Mouse (Mus musculus) midbrain, embryonic 15.5 days (tissue): ENCODE results near the gene Rrp12. TPM values are rescaled to one million over a fixed set of nuclear protein-coding genes. Genes with fewer than 3 reads are reported as not detected.

ENCODE experiments used
- ATAC-seq: fragments of 200-750 bp; cut with Nextera tagmentation; replicated peaks from 2 replicates; pipeline ENCODE4 v1.8.0; 2017; ENCODE audit warnings: moderate TSS enrichment
- H3K27ac ChIP-seq: fragments of 300-500 bp; sonication (generic); 2 replicates; pipeline ENCODE4 v1.5.1; 2015; ENCODE audit warnings: mild to moderate bottlenecking, inconsistent platforms
- H3K27me3 ChIP-seq: fragments of 300-500 bp; sonication (generic); replicated peaks from 2 replicates; pipeline ENCODE4 v1.6.1; 2015; ENCODE audit warnings: inconsistent platforms
- H3K36me3 ChIP-seq: fragments of 300-500 bp; sonication (generic); replicated peaks from 2 replicates; pipeline ENCODE4 v1.6.1; 2015; ENCODE audit warnings: inconsistent platforms
- H3K4me1 ChIP-seq: fragments of 300-500 bp; sonication (generic); 2 replicates; pipeline ENCODE4 v1.6.1; 2015; ENCODE audit warnings: inconsistent platforms
- H3K4me2 ChIP-seq: fragments of 300-500 bp; sonication (generic); 2 replicates; pipeline ENCODE4 v1.6.1; 2015; ENCODE audit warnings: inconsistent platforms, mild to moderate bottlenecking, moderate library complexity
- H3K4me3 ChIP-seq: fragments of 300-500 bp; sonication (generic); 2 replicates; pipeline ENCODE4 v1.5.1; 2015; ENCODE audit warnings: mild to moderate bottlenecking, inconsistent platforms
- H3K9ac ChIP-seq: fragments of 300-500 bp; sonication (generic); 2 replicates; pipeline ENCODE4 v1.6.1; 2015; ENCODE audit warnings: mild to moderate bottlenecking, inconsistent platforms
- H3K9me3 ChIP-seq: fragments of 300-500 bp; sonication (generic); 2 replicates; pipeline ENCODE4 v1.6.1; 2016; ENCODE audit warnings: inconsistent platforms
- WGBS: fragments of 180-500 bp; shearing (Covaris S2); methylation state at CpG from one replicate; pipeline ENCODE4 v1.1.7; 2015; ENCODE audit warnings: mixed read lengths; 5-methylcytosine and 5-hydroxymethylcytosine counted together
- polyA plus RNA-seq: library from polyadenylated mRNA; unstranded; fragments of >200 nt; fragmentation: Nextera tagmentation; extraction: Ambion mirVana; gene quantifications from 2 replicates; pipeline ENCODE4 v1.2.1, GENCODE M21; 2015

Gene Rrp12
- polyA plus RNA-seq, 1 experiment from 2014 or later, result 18.5 TPM

DNA sequence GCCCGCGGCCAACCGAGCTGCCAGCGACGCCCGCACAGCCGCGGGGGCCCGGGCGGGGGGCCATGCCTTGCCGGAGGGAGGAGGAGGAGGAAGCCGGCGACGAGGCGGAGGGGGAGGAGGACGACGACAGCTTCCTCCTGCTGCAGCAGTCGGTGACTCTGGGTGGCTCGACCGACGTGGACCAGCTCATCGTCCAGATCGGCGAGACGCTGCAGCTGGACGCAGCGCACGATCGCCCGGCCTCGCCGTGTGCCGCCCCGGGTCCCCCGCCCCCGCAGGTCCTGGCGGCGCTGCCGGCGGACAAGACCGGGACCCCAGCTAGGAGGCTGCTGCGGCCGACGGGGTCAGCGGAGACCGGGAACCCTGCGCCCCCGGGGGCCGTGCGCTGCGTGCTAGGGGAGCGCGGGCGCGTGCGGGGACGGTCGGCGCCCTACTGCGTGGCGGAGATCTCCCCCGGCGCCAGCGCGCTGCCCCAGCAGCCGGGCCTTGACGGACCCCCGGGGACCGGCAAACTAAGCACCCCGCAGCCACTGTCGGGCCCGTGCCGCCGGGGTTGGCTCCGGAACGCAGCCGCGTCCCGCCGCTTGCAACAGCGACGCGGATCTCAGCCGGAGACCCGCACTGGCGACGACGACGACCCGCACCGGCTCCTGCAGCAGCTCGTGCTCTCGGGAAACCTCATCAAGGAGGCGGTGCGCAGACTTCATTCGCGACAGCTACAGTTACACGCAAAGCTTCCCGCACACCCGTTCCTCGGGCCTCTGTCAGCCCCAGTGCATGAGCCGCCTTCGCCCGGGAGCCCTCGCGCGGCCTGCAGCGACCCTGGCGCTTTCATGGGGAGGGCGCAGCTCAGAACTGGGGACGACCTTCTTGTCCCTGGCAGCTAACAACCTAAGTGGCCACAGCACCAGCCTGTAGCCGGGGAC is 65.6 kb downstream of the Rrp12 start:
- ATAC-seq, result peak; percentile 67
- Histone ChIP-seq H3K4me2 (peak overlapping the region; percentile 94), H3K27ac (peak overlapping the region; percentile 95), H3K4me1 (peaks cover 32% of the 10 kb centered on the region), H3K36me3 (no peaks in the 10 kb centered on the region), H3K27me3 (no peaks in the 10 kb centered on the region), H3K9me3 (no peaks in the 10 kb centered on the region), H3K4me3 (peak overlapping the region; percentile 76), H3K9ac (peak overlapping the region; percentile 56)
- WGBS, result under 1% methylated on average over 84 of the region's 112 CpGs

DNA sequence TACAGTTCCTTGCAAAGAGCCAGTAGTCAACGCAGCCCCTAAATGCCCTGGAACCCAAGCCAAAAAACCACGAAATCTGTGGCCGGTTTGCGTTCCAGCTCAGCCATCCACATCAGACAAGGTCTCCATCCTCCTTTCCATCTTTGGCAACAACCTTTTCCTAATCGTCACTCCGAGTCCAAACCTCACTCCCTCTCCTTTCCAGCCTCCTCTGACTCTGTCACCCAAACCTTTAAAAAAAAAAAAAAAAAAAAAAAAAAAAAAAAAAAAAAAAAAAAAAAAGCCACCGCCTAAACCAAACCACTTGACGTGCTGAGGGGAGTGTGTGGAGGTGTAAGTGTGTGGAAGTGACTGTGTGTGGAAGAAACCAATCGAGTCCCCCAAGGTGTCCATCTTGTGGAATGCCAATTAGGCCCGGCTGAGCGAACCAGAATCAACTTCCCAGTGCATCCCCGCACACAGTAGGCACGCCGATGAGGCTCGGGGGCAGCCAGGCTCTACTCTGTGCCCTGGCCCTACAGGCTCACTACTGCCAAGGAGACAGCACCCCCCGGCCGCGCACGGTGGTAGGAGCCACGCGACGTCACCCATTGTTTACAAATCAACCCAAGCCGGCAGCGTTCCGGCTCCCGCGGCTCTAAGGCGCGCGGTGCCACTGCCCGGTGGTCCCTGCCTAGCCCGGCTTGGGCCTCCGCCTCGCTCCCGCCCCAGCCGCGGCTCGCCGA is 66.4 kb downstream of the Rrp12 start, which contains the start of gene Frat1:
Gene Frat1, plus strand, starts transcription at position 590 of the 725 bp plus-strand sequence.
- Histone ChIP-seq H3K4me3 (peak within 1 kb of the TSS; percentile 76), H3K27ac (peak within 1 kb of the TSS; percentile 95), H3K4me1 (peaks cover 26% of the 10 kb centered on the region), H3K9me3 (no peaks in the 10 kb centered on the region), H3K36me3 (no peaks in the 10 kb centered on the region), H3K9ac (peak within 1 kb of the TSS; percentile 56), H3K27me3 (no peaks in the 10 kb centered on the region), H3K4me2 (peak within 1 kb of the TSS; percentile 94)
- under 1% methylated on average over 38 of the region's 39 CpGs for WGBS
- peak; percentile 98 for ATAC-seq

DNA sequence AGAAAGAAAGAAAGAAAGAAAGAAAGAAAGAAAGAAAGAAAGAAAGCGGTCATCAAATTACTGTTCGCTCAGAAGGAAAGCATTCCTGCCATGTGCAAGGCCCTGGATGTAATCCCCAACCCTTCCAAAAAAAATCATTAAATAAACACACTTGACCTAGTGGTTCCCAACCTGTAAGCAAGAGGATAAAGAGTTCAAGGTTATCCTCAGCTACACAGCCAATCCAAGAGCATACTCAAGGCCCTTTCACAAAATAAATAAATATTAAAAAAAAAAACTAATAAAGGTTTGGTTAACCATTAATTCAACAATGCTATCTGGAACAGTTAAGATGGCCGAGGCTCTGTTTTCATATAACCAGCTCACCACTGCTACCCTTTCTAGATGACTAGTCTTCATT is 67.0 kb downstream of the Rrp12 start:
- peak overlapping the region; percentile 94 for H3K4me2 ChIP-seq
- H3K9me3 ChIP-seq, result no peaks in the 10 kb centered on the region
- WGBS, result 68% methylated on average over 3 of the region's 3 CpGs
- peaks cover 26% of the 10 kb centered on the region for H3K4me1 ChIP-seq
- peak overlapping the region; percentile 56 for H3K9ac ChIP-seq
- H3K27me3 ChIP-seq, result no peaks in the 10 kb centered on the region
- peak overlapping the region; percentile 95 for H3K27ac ChIP-seq
- peak overlapping the region; percentile 76 for H3K4me3 ChIP-seq
- no peaks in the 10 kb centered on the region for H3K36me3 ChIP-seq
- no peak for ATAC-seq

DNA sequence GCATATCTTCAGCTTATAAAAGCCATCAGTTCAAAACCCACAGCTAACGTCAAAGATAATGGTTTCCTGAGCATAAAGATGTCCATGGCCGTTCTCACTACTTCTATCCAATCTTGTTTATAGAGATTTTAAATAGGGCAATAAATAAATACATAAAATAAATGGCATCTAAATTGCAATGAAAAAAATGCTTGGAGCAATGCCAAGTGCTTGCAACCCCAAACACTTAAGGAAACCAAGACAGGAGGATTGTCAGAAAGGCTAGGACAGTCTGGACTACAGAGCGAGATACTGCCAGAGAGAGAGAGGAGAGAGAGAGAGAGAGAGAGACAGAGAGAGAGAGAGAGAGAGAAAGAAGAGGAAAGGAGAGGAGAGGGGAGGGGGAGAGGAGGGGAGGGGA is 69.4 kb downstream of the Rrp12 start:
- WGBS, result 92% methylated on average over 3 of the region's 3 CpGs
- no peaks in the 10 kb centered on the region for H3K27me3 ChIP-seq
- no peak for ATAC-seq
- peaks cover 4% of the 10 kb centered on the region for H3K4me1 ChIP-seq
- H3K27ac ChIP-seq, result no peak overlapping the region
- H3K4me2 ChIP-seq, result no peak overlapping the region
- H3K9me3 ChIP-seq, result no peaks in the 10 kb centered on the region
- H3K4me3 ChIP-seq, result no peak overlapping the region
- no peaks in the 10 kb centered on the region for H3K36me3 ChIP-seq
- H3K9ac ChIP-seq, result no peak overlapping the region

GRCm38 (mm10) chr19:41824950-41825349 is 71.0 kb downstream of the Rrp12 start:
- no peaks in the 10 kb centered on the region for H3K4me1 ChIP-seq
- no peaks in the 10 kb centered on the region for H3K9me3 ChIP-seq
- H3K27me3 ChIP-seq, result no peaks in the 10 kb centered on the region
- no peak for ATAC-seq
- WGBS, result 90% methylated on average over 5 of the region's 5 CpGs
- no peak overlapping the region for H3K27ac ChIP-seq
- no peak overlapping the region for H3K4me3 ChIP-seq
- H3K9ac ChIP-seq, result no peak overlapping the region
- H3K4me2 ChIP-seq, result no peak overlapping the region
- no peaks in the 10 kb centered on the region for H3K36me3 ChIP-seq

- Histone ChIP-seq H3K4me3 (no peak overlapping the region), H3K4me1 (no peaks in the 10 kb centered on the region), H3K27me3 (no peaks in the 10 kb centered on the region), H3K9me3 (no peaks in the 10 kb centered on the region), H3K27ac (no peak overlapping the region), H3K36me3 (no peaks in the 10 kb centered on the region), H3K9ac (no peak overlapping the region), H3K4me2 (no peak overlapping the region)
- 93% methylated on average over 1 of the region's 1 CpGs for WGBS
- ATAC-seq, result no peak
These were observed 73.4 kb downstream of the Rrp12 start for GRCm38 (mm10) chr19:41822589-41822988.

GRCm38 (mm10) chr19:41821436-41821835 is 74.5 kb downstream of the Rrp12 start:
- H3K27me3 ChIP-seq, result no peaks in the 10 kb centered on the region
- 7% methylated on average over 5 of the region's 5 CpGs for WGBS
- no peak overlapping the region for H3K9ac ChIP-seq
- H3K4me2 ChIP-seq, result no peak overlapping the region
- no peak overlapping the region for H3K4me3 ChIP-seq
- no peak overlapping the region for H3K27ac ChIP-seq
- H3K36me3 ChIP-seq, result no peaks in the 10 kb centered on the region
- H3K4me1 ChIP-seq, result no peaks in the 10 kb centered on the region
- no peaks in the 10 kb centered on the region for H3K9me3 ChIP-seq
- ATAC-seq, result no peak

GRCm38 (mm10) chr19:41818749-41819148 is 77.2 kb downstream of the Rrp12 start:
- Histone ChIP-seq H3K27ac (no peak overlapping the region), H3K4me3 (no peak overlapping the region), H3K4me1 (no peaks in the 10 kb centered on the region), H3K9me3 (no peaks in the 10 kb centered on the region), H3K27me3 (no peaks in the 10 kb centered on the region), H3K9ac (no peak overlapping the region), H3K4me2 (no peak overlapping the region), H3K36me3 (no peaks in the 10 kb centered on the region)
- WGBS, result 83% methylated on average over 4 of the region's 4 CpGs
- no peak for ATAC-seq

- H3K4me3 ChIP-seq, result no peak overlapping the region
- H3K27me3 ChIP-seq, result no peaks in the 10 kb centered on the region
- no peak for ATAC-seq
- no peak overlapping the region for H3K27ac ChIP-seq
- no peaks in the 10 kb centered on the region for H3K4me1 ChIP-seq
- H3K36me3 ChIP-seq, result no peaks in the 10 kb centered on the region
- H3K9ac ChIP-seq, result no peak overlapping the region
- H3K4me2 ChIP-seq, result no peak overlapping the region
- no peaks in the 10 kb centered on the region for H3K9me3 ChIP-seq
- WGBS, result 58% methylated on average over 10 of the region's 10 CpGs
These were observed 78.6 kb downstream of the Rrp12 start for GRCm38 (mm10) chr19:41817325-41817724.

DNA sequence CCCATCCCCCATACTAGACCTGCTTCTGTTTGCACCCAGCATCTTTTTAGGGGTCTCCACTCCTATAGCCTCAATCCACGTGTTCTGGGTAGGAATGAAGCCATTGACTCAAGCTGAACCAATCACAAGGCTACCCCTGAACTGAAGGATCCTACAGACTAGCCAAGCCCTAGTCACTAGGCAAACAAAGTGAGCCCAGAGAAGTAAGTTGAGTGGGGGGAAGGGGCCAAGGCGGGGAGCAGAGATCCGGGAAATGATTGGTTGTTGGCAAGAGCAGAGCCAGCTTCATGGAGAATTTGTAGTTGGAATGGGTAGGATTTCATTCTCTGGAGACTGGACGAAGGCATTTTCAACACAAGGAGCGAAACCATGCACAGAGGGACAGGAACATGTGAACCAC is 79.1 kb downstream of the Rrp12 start:
- no peak overlapping the region for H3K4me2 ChIP-seq
- ATAC-seq, result no peak
- WGBS, result 61% methylated on average over 5 of the region's 5 CpGs
- no peaks in the 10 kb centered on the region for H3K9me3 ChIP-seq
- H3K27ac ChIP-seq, result no peak overlapping the region
- H3K4me1 ChIP-seq, result no peaks in the 10 kb centered on the region
- no peak overlapping the region for H3K4me3 ChIP-seq
- H3K9ac ChIP-seq, result no peak overlapping the region
- H3K36me3 ChIP-seq, result no peaks in the 10 kb centered on the region
- H3K27me3 ChIP-seq, result no peaks in the 10 kb centered on the region

DNA sequence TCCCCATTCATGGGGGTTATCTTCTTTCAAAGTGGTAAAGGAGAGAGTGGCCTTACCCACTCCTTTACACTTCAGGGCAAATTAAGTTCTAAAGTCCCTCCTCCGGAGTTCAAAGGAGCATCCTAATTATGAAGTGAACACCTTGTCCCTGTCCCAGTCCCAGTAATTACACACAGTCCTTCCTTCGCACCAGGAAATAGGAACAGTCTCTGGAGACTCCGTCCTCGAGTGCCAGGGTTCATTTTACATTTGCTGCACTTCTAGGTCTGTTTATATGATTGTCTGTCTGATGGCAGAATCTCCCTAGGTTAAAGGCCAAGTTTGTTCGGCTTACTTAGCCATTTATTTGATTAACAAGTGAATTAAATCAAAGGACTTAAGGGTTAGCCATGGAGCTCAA is 79.6 kb downstream of the Rrp12 start:
- no peak overlapping the region for H3K9ac ChIP-seq
- H3K9me3 ChIP-seq, result no peaks in the 10 kb centered on the region
- no peak overlapping the region for H3K27ac ChIP-seq
- no peaks in the 10 kb centered on the region for H3K27me3 ChIP-seq
- no peaks in the 10 kb centered on the region for H3K36me3 ChIP-seq
- 77% methylated on average over 5 of the region's 5 CpGs for WGBS
- no peak overlapping the region for H3K4me2 ChIP-seq
- H3K4me1 ChIP-seq, result no peaks in the 10 kb centered on the region
- H3K4me3 ChIP-seq, result no peak overlapping the region
- no peak for ATAC-seq

DNA sequence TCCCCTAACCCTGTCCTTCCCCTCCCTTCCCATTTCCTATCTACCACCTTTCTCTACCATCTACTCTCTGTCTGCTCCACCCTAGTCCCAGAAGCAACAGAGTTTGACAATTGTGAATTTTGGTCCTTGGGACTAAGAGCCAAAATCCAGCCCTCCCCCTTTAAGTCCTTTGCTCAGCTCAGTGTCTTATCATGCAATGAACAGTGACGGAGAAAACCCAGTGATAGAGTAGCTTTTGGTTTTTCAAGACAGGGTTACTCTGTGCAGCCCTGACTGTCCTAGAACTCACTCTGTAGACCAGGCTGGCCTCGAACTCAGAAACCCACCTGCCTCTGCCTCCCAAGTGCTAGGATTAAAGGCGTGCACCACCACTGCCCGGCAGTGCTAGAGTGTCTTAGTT is 82.6 kb downstream of the Rrp12 start:
- 88% methylated on average over 4 of the region's 4 CpGs for WGBS
- no peak overlapping the region for H3K27ac ChIP-seq
- H3K4me2 ChIP-seq, result no peak overlapping the region
- no peak overlapping the region for H3K9ac ChIP-seq
- no peaks in the 10 kb centered on the region for H3K27me3 ChIP-seq
- H3K9me3 ChIP-seq, result no peaks in the 10 kb centered on the region
- H3K4me3 ChIP-seq, result no peak overlapping the region
- no peaks in the 10 kb centered on the region for H3K4me1 ChIP-seq
- no peaks in the 10 kb centered on the region for H3K36me3 ChIP-seq
- ATAC-seq, result no peak
